Mouse (Mus musculus) neural tube, embryonic 11.5 days (tissue): ENCODE results near the gene Efhd2. TPM values are rescaled to one million over a fixed set of nuclear protein-coding genes. Genes with fewer than 3 reads are reported as not detected.

Source experiments
- ATAC-seq: fragments of 200-750 bp; cut with Nextera tagmentation; 2 replicates; pipeline ENCODE4 v1.8.0; 2017; ENCODE audit warnings: moderate number of reproducible peaks, mild to moderate bottlenecking, moderate TSS enrichment, moderate library complexity; ENCODE audit not compliant: insufficient read depth, low FRiP score, low TSS enrichment
- DNase-seq: peaks from one replicate; pipeline ENCODE4 v3.0.0-alpha.2; 2015; ENCODE audit warnings: low spot score
- H3K27ac ChIP-seq: fragments of 300-500 bp; sonication (generic); 2 replicates; pipeline ENCODE4 v1.5.1; 2014; ENCODE audit warnings: low read depth, mild to moderate bottlenecking, low read length
- H3K27me3 ChIP-seq: fragments of 300-500 bp; sonication (generic); 2 replicates; pipeline ENCODE4 v1.6.1; 2014; ENCODE audit warnings: mild to moderate bottlenecking, low read length, mixed read lengths; ENCODE audit not compliant: control insufficient read depth, insufficient read depth
- H3K36me3 ChIP-seq: fragments of 300-500 bp; sonication (generic); 2 replicates; pipeline ENCODE4 v1.6.1; 2014; ENCODE audit warnings: mild to moderate bottlenecking, low read length, moderate library complexity, mixed read lengths; ENCODE audit not compliant: control insufficient read depth, insufficient read depth
- H3K4me1 ChIP-seq: fragments of 300-500 bp; sonication (generic); 2 replicates; pipeline ENCODE4 v1.6.1; 2014; ENCODE audit warnings: low read length, mixed read lengths; ENCODE audit not compliant: control insufficient read depth, insufficient read depth
- H3K4me2 ChIP-seq: fragments of 300-500 bp; sonication (generic); 2 replicates; pipeline ENCODE4 v1.6.1; 2014; ENCODE audit warnings: low read depth, mild to moderate bottlenecking, moderate library complexity
- H3K4me3 ChIP-seq: fragments of 300-500 bp; sonication (generic); 2 replicates; pipeline ENCODE4 v1.5.1; 2014; ENCODE audit warnings: low read depth, low read length
- H3K9ac ChIP-seq: fragments of 300-500 bp; sonication (generic); 2 replicates; pipeline ENCODE4 v1.6.1; 2014; ENCODE audit warnings: mild to moderate bottlenecking, low read length
- H3K9me3 ChIP-seq: fragments of 300-500 bp; sonication (generic); 2 replicates; pipeline ENCODE4 v1.6.1; 2016; ENCODE audit warnings: low read length; ENCODE audit not compliant: control insufficient read depth
- WGBS: fragments of 180-500 bp; shearing (Covaris S2); extraction: QIAGEN DNeasy Blood & Tissue Kit; methylation state at CpG from one replicate; pipeline ENCODE4 v1.1.7; 2014; 5-methylcytosine and 5-hydroxymethylcytosine counted together
- polyA plus RNA-seq: library from polyadenylated mRNA; unstranded; fragments of >200 nt; fragmentation: Nextera tagmentation; extraction: Ambion mirVana; gene quantifications from 2 replicates; pipeline ENCODE4 v1.2.1, GENCODE M21; 2014

Gene Efhd2
- polyA plus RNA-seq, 1 experiment from 2014 or later = 28.5 TPM

DNA sequence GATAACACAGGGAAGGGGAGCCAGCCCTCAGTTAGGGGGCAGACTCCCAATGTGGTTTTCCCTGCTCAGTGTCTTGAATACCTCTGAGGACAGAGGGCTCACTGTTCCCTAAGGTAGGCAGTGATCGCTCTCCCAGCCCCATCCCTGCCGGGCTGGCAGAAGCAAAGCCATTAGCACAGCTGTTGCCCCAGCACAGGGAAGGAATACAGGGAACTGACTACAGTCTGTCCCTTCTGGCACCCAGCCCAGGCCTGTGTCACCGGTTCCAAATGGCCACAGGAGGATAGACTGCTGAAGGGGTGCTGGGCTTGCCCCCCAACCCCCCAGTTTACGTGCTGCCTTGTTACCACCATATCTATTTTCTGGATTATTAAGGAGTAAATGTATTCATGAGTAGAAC lies 7.2 kb downstream of the Efhd2 start:
- Histone ChIP-seq H3K4me2 (no peak overlapping the region), H3K27me3 (no peaks in the 10 kb centered on the region), H3K4me1 (peaks cover 6% of the 10 kb centered on the region; the same call in 1 of the 2 replicates), H3K4me3 (no peak overlapping the region), H3K9me3 (no peaks in the 10 kb centered on the region), H3K36me3 (no peaks in the 10 kb centered on the region), H3K27ac (0 out of 2 replicates have a peak overlapping the region, but pooled peaks have one; percentile 34), H3K9ac (no peak overlapping the region)
- ATAC-seq (peak; percentile 45), DNase-seq (no peak)
- WGBS = 49% methylated on average over 4 of the region's 4 CpGs

DNA sequence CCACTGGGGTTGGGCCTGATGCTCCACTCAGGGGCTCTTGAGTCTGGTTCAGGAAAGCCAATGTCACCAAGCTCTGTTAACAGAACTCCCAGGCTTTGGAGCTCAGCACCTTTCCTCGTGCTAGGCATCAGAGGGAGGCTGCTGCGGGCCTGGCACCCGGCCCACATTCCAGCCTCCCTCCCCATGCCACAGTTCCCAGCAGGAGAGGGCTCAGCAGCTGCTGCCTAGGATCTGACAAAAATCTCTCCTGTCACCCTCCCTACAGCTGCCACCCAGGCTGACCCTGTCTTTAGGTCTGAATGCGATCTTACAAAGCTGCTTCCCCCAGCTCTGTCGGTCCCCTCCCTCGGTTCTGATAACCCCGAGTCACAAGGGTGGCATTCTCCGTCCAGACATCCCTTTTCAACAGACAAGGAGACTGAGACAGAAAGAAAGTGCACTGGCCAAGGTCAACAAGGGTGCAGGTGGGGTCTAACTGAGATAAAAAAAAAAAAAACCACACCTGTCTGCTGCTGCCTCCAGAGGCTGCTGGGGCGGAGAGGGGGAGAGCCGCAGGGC lies 7.7 kb downstream of the Efhd2 start:
- ATAC-seq (no peak), DNase-seq (no peak)
- H3K4me2 ChIP-seq = no peak overlapping the region
- H3K27me3 ChIP-seq = no peaks in the 10 kb centered on the region
- no peaks in the 10 kb centered on the region for H3K36me3 ChIP-seq
- H3K9me3 ChIP-seq = no peaks in the 10 kb centered on the region
- peak overlapping the region; percentile 34; the same call in 1 of the 2 replicates for H3K27ac ChIP-seq
- H3K4me3 ChIP-seq = no peak overlapping the region
- H3K9ac ChIP-seq = no peak overlapping the region
- 49% methylated on average over 10 of the region's 10 CpGs for WGBS
- H3K4me1 ChIP-seq = peaks cover 4% of the 10 kb centered on the region; the same call in 1 of the 2 replicates

DNA sequence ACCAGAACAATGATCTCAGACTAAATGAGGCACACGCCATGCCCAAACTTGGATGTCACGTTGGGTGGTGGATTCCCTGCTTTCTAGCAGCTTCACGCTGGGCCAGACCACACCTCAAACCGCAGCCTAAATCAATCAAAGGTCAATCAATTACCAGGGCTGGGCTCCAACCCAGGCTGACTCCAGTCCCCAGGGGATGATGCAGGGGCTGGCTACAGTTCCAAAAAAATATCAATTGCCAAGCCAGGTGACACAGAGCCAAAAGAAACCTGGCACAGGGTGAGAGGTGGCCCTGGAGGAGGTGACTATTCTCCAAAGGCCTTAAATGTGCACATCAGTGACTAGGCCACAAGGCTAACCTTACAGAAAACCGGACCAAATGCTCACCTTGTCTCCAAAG lies 9.1 kb downstream of the Efhd2 start:
- no peak overlapping the region for H3K4me2 ChIP-seq
- WGBS = 86% methylated on average over 5 of the region's 5 CpGs
- H3K36me3 ChIP-seq = no peaks in the 10 kb centered on the region
- H3K27ac ChIP-seq = no peak overlapping the region
- H3K9me3 ChIP-seq = no peaks in the 10 kb centered on the region
- no peak for DNase-seq
- H3K4me3 ChIP-seq = no peak overlapping the region
- H3K4me1 ChIP-seq = peaks cover 4% of the 10 kb centered on the region; the same call in 1 of the 2 replicates
- no peak overlapping the region for H3K9ac ChIP-seq
- ATAC-seq = no peak
- H3K27me3 ChIP-seq = no peaks in the 10 kb centered on the region

DNA sequence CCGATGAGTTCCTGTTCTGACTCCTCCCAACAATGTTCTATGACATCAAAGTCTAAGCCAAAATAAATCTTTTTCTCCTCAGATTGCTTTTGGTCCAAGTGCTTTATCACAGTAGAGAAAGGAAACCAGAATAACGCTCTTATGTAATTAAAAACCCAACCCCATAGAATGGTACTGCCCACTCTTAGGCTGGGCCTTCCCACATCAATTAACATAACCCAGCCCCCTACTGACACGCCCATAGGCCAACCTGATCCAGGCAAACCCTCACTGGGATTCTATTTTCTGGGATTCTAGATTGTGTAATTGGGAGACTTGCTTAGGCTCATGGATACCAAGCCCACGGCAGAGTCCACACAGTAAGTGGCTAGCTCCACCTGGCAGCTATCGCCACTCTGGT lies 9.7 kb downstream of the Efhd2 start:
- Histone ChIP-seq H3K4me2 (no peak overlapping the region), H3K27me3 (no peaks in the 10 kb centered on the region), H3K4me3 (no peak overlapping the region), H3K36me3 (no peaks in the 10 kb centered on the region), H3K9me3 (no peaks in the 10 kb centered on the region), H3K27ac (no peak overlapping the region), H3K9ac (no peak overlapping the region), H3K4me1 (peaks cover 4% of the 10 kb centered on the region; the same call in 1 of the 2 replicates)
- WGBS = 91% methylated on average over 5 of the region's 5 CpGs
- DNase-seq (no peak), ATAC-seq (no peak)

DNA sequence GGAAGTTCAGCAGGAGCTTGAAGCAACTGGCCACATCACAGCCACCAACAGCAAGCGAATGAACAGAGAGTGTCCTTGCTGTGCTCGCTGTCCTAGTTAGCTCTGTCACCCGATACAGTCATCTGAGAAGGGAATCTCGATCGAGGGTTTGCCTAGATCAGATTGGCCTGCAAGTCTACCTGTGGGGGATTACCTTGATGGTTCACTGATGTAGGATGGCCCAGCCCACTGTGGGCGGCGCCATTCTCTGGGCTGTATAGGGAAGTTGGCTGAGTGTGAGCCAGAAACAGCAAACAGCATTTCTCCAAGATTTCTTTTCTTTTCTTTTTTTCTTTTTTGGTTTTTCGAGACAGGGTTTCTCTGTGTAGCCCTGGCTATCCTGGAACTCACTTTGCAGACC lies 10.2 kb downstream of the Efhd2 start:
- Histone ChIP-seq H3K36me3 (no peaks in the 10 kb centered on the region), H3K27me3 (no peaks in the 10 kb centered on the region), H3K4me2 (no peak overlapping the region), H3K27ac (no peak overlapping the region), H3K4me3 (no peak overlapping the region), H3K9me3 (no peaks in the 10 kb centered on the region), H3K4me1 (peaks cover 4% of the 10 kb centered on the region; the same call in 1 of the 2 replicates), H3K9ac (no peak overlapping the region)
- DNase-seq (no peak), ATAC-seq (no peak)
- WGBS = 91% methylated on average over 8 of the region's 8 CpGs

DNA sequence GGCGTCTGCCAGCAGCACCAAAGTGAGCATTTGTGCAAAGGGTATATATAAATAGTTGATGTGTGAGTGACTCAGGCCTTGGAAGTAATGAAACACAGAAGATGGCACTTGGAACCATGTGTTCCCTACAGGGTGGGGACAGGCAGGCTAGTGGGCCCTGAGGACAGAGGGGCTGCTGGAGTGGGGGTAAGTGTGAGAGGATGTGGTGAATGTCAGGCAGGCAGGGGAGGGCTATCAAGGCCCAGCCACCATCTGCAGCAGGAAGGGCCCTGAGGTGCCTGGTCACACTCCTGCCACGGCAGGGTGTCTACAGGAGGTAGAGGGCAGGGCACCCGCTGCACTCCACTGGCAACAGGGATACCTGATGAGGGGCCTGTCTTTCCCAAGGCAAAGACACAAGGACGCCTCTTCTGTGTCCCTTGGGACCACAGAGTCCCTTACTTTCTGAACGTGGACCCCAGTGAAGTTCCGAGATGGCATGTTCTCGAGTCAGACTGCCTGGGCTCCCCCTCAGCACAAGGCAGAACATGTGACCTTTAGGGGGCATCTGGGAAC lies 10.9 kb downstream of the Efhd2 start:
- Histone ChIP-seq H3K36me3 (no peaks in the 10 kb centered on the region), H3K4me2 (no peak overlapping the region), H3K4me3 (no peak overlapping the region), H3K27me3 (no peaks in the 10 kb centered on the region), H3K9ac (no peak overlapping the region), H3K27ac (no peak overlapping the region), H3K4me1 (peaks cover 4% of the 10 kb centered on the region; the same call in 1 of the 2 replicates), H3K9me3 (no peaks in the 10 kb centered on the region)
- DNase-seq (no peak), ATAC-seq (no peak)
- WGBS = 92% methylated on average over 7 of the region's 7 CpGs

DNA sequence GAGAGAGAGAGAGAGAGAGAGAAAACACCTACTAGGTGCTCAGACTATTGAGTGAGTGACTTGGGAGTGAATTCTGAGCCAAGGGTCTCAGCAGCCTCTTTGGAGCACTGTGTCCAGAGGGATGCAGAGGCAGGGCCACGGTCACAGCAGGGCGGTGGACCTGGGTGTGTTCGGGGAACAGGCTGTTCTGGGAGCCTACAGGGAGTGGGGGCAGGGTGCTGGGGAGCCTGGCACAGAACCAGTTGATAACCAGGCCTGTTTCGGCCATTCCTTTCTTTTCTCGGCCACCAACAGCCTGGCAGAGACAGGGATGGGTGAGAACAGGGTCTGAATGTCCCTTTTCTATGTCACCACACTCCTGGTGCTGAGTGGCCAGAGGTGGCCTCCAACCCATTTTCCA lies 11.9 kb downstream of the Efhd2 start:
- no peak overlapping the region for H3K27ac ChIP-seq

DNA sequence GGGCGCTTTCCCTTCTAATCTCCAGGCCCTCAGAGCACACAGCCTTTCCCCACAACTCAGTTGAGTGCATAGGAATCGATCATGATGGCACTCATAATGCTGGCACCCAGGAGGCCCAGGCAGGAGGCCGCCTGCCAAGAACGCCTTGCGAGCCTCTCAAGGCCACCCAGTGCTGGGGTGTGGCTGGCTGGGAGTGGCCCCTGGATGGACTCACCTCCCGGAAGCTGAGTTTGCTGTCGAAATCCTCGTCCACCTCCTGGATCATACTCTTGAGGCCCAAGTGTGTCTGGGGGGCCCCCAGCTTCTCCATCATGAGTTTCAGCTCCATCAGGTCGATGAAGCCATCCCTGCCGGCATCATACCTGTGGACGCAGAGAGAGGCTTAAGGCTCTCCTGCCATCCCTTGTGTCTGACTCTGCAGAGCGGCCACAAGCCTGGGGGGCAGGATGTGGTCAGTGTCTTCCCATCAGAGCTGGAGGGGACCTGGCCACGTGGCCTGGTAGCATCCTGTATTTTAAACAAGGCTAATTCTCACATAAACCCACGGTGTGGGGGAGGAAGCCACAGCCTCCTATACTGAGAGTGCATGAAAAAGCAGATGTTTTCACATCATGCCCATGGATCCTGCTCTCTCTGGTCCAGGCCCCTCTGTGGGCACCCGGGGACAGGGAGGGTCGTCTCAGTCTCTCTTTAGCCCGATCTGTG lies 13.0 kb downstream of the Efhd2 start:
- Histone ChIP-seq H3K27me3 (no peaks in the 10 kb centered on the region), H3K9ac (no peak overlapping the region), H3K4me2 (no peak overlapping the region), H3K4me3 (no peak overlapping the region), H3K9me3 (no peaks in the 10 kb centered on the region), H3K27ac (no peak overlapping the region), H3K36me3 (no peaks in the 10 kb centered on the region), H3K4me1 (no peaks in the 10 kb centered on the region)
- ATAC-seq (no peak), DNase-seq (no peak)
- 86% methylated on average over 17 of the region's 17 CpGs for WGBS

More for the DNA sequence above, 11.9 kb downstream of the Efhd2 start:
- no peak overlapping the region for H3K4me2 ChIP-seq
- no peak overlapping the region for H3K4me3 ChIP-seq
- no peaks in the 10 kb centered on the region for H3K27me3 ChIP-seq
- DNase-seq (no peak), ATAC-seq (no peak)
- peaks cover 4% of the 10 kb centered on the region; the same call in 1 of the 2 replicates for H3K4me1 ChIP-seq
- H3K9ac ChIP-seq = no peak overlapping the region
- no peaks in the 10 kb centered on the region for H3K9me3 ChIP-seq
- no peaks in the 10 kb centered on the region for H3K36me3 ChIP-seq
- 79% methylated on average over 5 of the region's 5 CpGs for WGBS
